Comparison of ENCODE assay signal across 8 mouse cellular contexts in the genomic region with DNA sequence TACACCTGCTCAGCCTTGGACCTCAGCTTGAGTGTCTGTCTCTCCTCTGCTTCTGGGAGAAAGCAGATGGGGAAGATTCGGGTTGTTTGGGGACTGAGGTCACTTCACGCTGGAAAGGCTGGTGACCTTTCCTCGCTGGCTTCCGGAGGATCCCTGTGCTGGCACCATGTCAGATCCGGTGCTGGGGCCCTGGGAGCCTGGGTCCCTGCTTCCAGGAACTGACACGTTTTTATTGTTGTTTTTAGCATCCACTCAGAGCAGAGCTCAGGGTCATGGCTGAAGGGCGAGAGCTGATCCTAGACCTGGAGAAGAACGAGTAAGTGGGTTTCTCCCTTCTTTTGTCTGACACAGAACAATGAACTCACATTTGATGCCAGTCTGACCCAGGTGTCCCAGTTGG. TPM values are rescaled to one million over a fixed set of nuclear protein-coding genes. Genes with fewer than 3 reads are reported as not detected.
DNase-seq lines count a peak whose midpoint lies in the region; ATAC-seq and TF ChIP-seq lines count a peak whose summit lies in the region.

No protein-coding gene starts in this region.

- ATAC-seq in forebrain, embryonic 15.5 days (replicated peaks) = 0 out of 2 replicates have a peak, but pooled peaks have one; percentile 5
- ATAC-seq in midbrain, embryonic 13.5 days = no peak
- no peak for ATAC-seq in erythroblast, adult 5-6 weeks (replicated peaks; ENCODE audit: low FRiP score, poor library complexity, severe bottlenecking)

- no peak for DNase-seq in liver, adult 2 months (ENCODE audit: extremely low read depth, low read depth, low spot score)
- DNase-seq in liver = no peak
- DNase-seq in kidney, adult 18-20 months = peak; percentile 47
- no peak for DNase-seq in layer of hippocampus, adult 11-12 months (ENCODE audit: low spot score)
- no peak for DNase-seq in spleen, adult 18-20 months

- no peaks in the 10 kb centered on the region for H3K9me3 ChIP-seq in forebrain, embryonic 15.5 days
- no peaks in the 10 kb centered on the region for H3K9me3 ChIP-seq in midbrain, embryonic 13.5 days

- H3K79me2 ChIP-seq in liver, adult 2 months (ENCODE audit: control insufficient read depth, insufficient read depth, low read length) = no peaks in the 10 kb centered on the region

- peaks cover 16% of the 10 kb centered on the region for H3K4me1 ChIP-seq in liver, adult 2 months (ENCODE audit: control insufficient read depth, insufficient read depth, low read length)
- peaks cover 27% of the 10 kb centered on the region for H3K4me1 ChIP-seq in forebrain, embryonic 15.5 days
- peaks cover 27% of the 10 kb centered on the region for H3K4me1 ChIP-seq in midbrain, embryonic 13.5 days (replicated peaks)

- H3K27me3 ChIP-seq in liver, adult 2 months (ENCODE audit: control insufficient read depth, insufficient read depth, low read length) = no peaks in the 10 kb centered on the region
- H3K27me3 ChIP-seq in forebrain, embryonic 15.5 days = no peaks in the 10 kb centered on the region
- H3K27me3 ChIP-seq in midbrain, embryonic 13.5 days = no peaks in the 10 kb centered on the region

- 16% methylated on average over 8 of the region's 8 CpGs for WGBS in liver, adult 2 months
- WGBS in forebrain, embryonic 15.5 days = 69% methylated on average over 8 of the region's 8 CpGs
- 67% methylated on average over 8 of the region's 8 CpGs for WGBS in midbrain, embryonic 13.5 days

- no peak overlapping the region for H3K9ac ChIP-seq in liver, adult 2 months (ENCODE audit: low read depth, low read length)
- no peak overlapping the region for H3K9ac ChIP-seq in forebrain, embryonic 15.5 days (replicated peaks)
- H3K9ac ChIP-seq in midbrain, embryonic 13.5 days (replicated peaks) = no peak overlapping the region

- TF ChIP-seq CTCF in liver, adult 2 months (IDR thresholded peaks at IDR 0.05; ENCODE audit: low read depth, low read length) = no peak

- no peak overlapping the region for H3K4me3 ChIP-seq in liver, adult 2 months (ENCODE audit: insufficient read depth, low read depth, low read length)
- no peak overlapping the region for H3K4me3 ChIP-seq in forebrain, embryonic 15.5 days
- H3K4me3 ChIP-seq in midbrain, embryonic 13.5 days (replicated peaks) = no peak overlapping the region

- H3K4me2 ChIP-seq in forebrain, embryonic 15.5 days (replicated peaks) = no peak overlapping the region
- H3K4me2 ChIP-seq in midbrain, embryonic 13.5 days (replicated peaks) = no peak overlapping the region

- no peaks in the 10 kb centered on the region for H3K36me3 ChIP-seq in liver, adult 2 months (ENCODE audit: control insufficient read depth, insufficient read depth, low read length)
- H3K36me3 ChIP-seq in forebrain, embryonic 15.5 days = 0 out of 2 replicates have a peak, but pooled peaks cover 7% of the 10 kb centered on the region
- peaks cover 5% of the 10 kb centered on the region; the same call in 1 of the 2 replicates for H3K36me3 ChIP-seq in midbrain, embryonic 13.5 days

- no peak for TF ChIP-seq POLR2A in liver, adult 2 months (IDR thresholded peaks at IDR 0.05; ENCODE audit: extremely low read depth, insufficient read depth, low read length)

- H3K27ac ChIP-seq in liver, adult 2 months (replicated peaks; ENCODE audit: insufficient read depth, low read depth, low read length) = peak overlapping the region; percentile 50
- H3K27ac ChIP-seq in forebrain, embryonic 15.5 days (replicated peaks) = peak overlapping the region; percentile 21; the same call in 1 of the 2 replicates
- H3K27ac ChIP-seq in midbrain, embryonic 13.5 days = peak overlapping the region; percentile 9; the same call in 1 of the 2 replicates

RNA-seq across cellular contexts. Expression of gene Adam19, which starts 9.0 kb away (rescaled TPM):
- total RNA-seq in liver, adult 2 months (2014; rRNA removed) = 0.47 and 0.55 TPM in 2 replicates
- polyA plus RNA-seq in liver, adult 2 months (2012; rRNA removed) = 0.50 and 1.1 TPM in 2 replicates
- 8.5 and 9.0 TPM in 2 replicates for polyA plus RNA-seq in forebrain, embryonic 15.5 days (2015; fragmentation: Nextera tagmentation; extraction: Ambion mirVana)
- polyA plus RNA-seq in midbrain, embryonic 13.5 days (2015; fragmentation: Nextera tagmentation; extraction: Ambion mirVana) = 8.8 and 10.5 TPM in 2 replicates
- 4.6 TPM in 2 replicates for total RNA-seq in erythroblast, adult 5-6 weeks (2015; ENCODE audit: low replicate concordance)
- total RNA-seq in erythroblast, adult 5-6 weeks (2017; ENCODE audit: low replicate concordance) = 5.6 and 6.2 TPM in 2 replicates

RNA-seq across cellular contexts. Expression of gene Gm12166, which starts 12.6 kb away (rescaled TPM):
- 2.3 and 3.5 TPM in 2 replicates for total RNA-seq in liver, adult 2 months (2014; rRNA removed)
- polyA plus RNA-seq in liver, adult 2 months (2012; rRNA removed) = 6.2 and 7.0 TPM in 2 replicates
- polyA plus RNA-seq in forebrain, embryonic 15.5 days (2015; fragmentation: Nextera tagmentation; extraction: Ambion mirVana) = 5.3 and 6.5 TPM in 2 replicates
- 6.1 and 7.1 TPM in 2 replicates for polyA plus RNA-seq in midbrain, embryonic 13.5 days (2015; fragmentation: Nextera tagmentation; extraction: Ambion mirVana)
- total RNA-seq in erythroblast, adult 5-6 weeks (2015; ENCODE audit: low replicate concordance) = 4.4 and 4.8 TPM in 2 replicates
- total RNA-seq in erythroblast, adult 5-6 weeks (2017; ENCODE audit: low replicate concordance) = 4.3 and 8.9 TPM in 2 replicates
